Mouse (Mus musculus) liver, adult 2 months (tissue): Measurements from ENCODE around the gene C8g. TPM values are rescaled to one million over a fixed set of nuclear protein-coding genes. Genes with fewer than 3 reads are reported as not detected.
A peak's percentile ranks its signal among the peaks of the same experiment; 100 is the strongest.

Experiments used
- DNase-seq: peaks from one replicate; pipeline ENCODE4 v3.0.0-alpha.2; 2011; ENCODE audit warnings: low read depth, low spot score; ENCODE audit errors: extremely low read depth
- H3K27ac ChIP-seq: fragments of 200-500 bp; replicated peaks from 2 replicates; pipeline ENCODE4 v1.5.1; 2012; ENCODE audit warnings: low read depth, mild to moderate bottlenecking, control low read depth, inconsistent platforms, low read length; ENCODE audit not compliant: insufficient read depth
- H3K27me3 ChIP-seq: fragments of 200-500 bp; 2 replicates; pipeline ENCODE4 v1.6.1; 2012; ENCODE audit warnings: mild to moderate bottlenecking, moderate library complexity, low read length, inconsistent platforms; ENCODE audit not compliant: control insufficient read depth, insufficient read depth
- H3K36me3 ChIP-seq: fragments of 200-500 bp; 2 replicates; pipeline ENCODE4 v1.6.1; 2012; ENCODE audit warnings: low read length, inconsistent platforms; ENCODE audit not compliant: control insufficient read depth, insufficient read depth
- H3K4me1 ChIP-seq: fragments of 200-500 bp; 2 replicates; pipeline ENCODE4 v1.6.1; 2011; ENCODE audit warnings: low read length; ENCODE audit not compliant: control insufficient read depth, insufficient read depth
- H3K4me3 ChIP-seq: fragments of 200-500 bp; 2 replicates; pipeline ENCODE4 v1.5.1; 2011; ENCODE audit warnings: low read depth, mild to moderate bottlenecking, control low read depth, low read length, moderate library complexity; ENCODE audit not compliant: insufficient read depth
- H3K79me2 ChIP-seq: fragments of 200-500 bp; 2 replicates; pipeline ENCODE4 v1.6.1; 2012; ENCODE audit warnings: inconsistent platforms, mild to moderate bottlenecking, low read length, moderate library complexity; ENCODE audit not compliant: control insufficient read depth, insufficient read depth
- H3K9ac ChIP-seq: fragments of 200-500 bp; 2 replicates; pipeline ENCODE4 v1.6.1; 2012; ENCODE audit warnings: low read depth, mild to moderate bottlenecking, control low read depth, inconsistent platforms, low read length
- CTCF ChIP-seq: fragments of 200-500 bp; IDR thresholded peaks from 2 replicates; pipeline ENCODE4 v1.5.1; 2011; ENCODE audit warnings: low read depth, low read length, control low read depth
- POLR2A ChIP-seq: fragments of 200-500 bp; IDR thresholded peaks from 2 replicates; pipeline ENCODE4 v1.6.1; 2011; ENCODE audit warnings: low read length, control low read depth; ENCODE audit not compliant: insufficient read depth; ENCODE audit errors: extremely low read depth
- WGBS: fragments of 180-500 bp; shearing (Covaris S2); methylation state at CpG from one replicate; pipeline ENCODE4 v1.1.7; 2018; 5-methylcytosine and 5-hydroxymethylcytosine counted together
- polyA plus RNA-seq: library from polyadenylated mRNA; depleted of rRNA; stranded (reverse); fragments of >200 nt; gene quantifications from 2 replicates; pipeline ENCODE4 v1.2.3, GENCODE M21; 2012
- total RNA-seq: library from RNA; depleted of rRNA; stranded (reverse); fragments of >200 nt; gene quantifications from 2 replicates; pipeline ENCODE4 v1.2.3, GENCODE M21; 2014

C8g gene
- total and polyA plus RNA-seq, 2 experiments = 721 to 939 TPM

- TF ChIP-seq CTCF (peak; percentile 53), POLR2A (no peak)
- H3K27me3 ChIP-seq = no peaks in the 10 kb centered on the region
- H3K4me1 ChIP-seq = peaks cover 12% of the 10 kb centered on the region
- H3K9ac ChIP-seq = no peak overlapping the region
- H3K4me3 ChIP-seq = no peak overlapping the region
- 51% methylated on average over 4 of the region's 4 CpGs for WGBS
- H3K27ac ChIP-seq = no peak overlapping the region
- DNase-seq = peak; percentile 59
- no peaks in the 10 kb centered on the region for H3K36me3 ChIP-seq
- H3K79me2 ChIP-seq = peaks cover 7% of the 10 kb centered on the region
These were observed 5.1 kb downstream of the C8g start for GRCm38 (mm10) chr2:25496462-25496861.

DNA sequence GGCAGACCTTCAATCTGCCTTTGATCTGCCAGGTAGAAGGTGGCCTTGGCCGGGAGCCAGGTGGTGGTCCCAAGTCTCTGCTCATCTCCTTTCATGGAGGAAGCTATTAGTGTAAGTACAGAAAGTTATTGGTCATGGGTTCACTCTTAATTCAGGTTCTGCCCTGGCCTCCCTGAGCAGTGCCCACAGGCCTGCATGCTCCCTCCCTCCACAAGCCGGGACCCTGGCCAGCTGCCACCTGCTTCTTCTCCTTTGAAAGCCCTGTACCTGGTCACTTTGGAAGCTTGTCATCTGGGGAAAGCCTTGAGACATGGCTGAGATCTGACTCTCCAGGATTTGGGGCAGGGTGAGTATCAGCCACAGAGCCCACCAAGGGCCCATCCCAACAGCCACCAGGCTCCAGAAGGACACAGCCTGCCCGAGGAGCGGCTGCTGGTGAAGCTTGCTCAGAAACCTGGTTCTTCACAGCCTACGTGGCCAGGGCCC, 8.0 kb downstream of the C8g start, which contains the start of gene Lcn12:
Gene Lcn12 (minus strand): TSS at position 436 of the 486 bp plus-strand sequence.
- H3K27ac ChIP-seq = no peak within 1 kb of the TSS
- no peak within 1 kb of the TSS for H3K9ac ChIP-seq
- peaks cover 3% of the 10 kb centered on the region; the same call in 1 of the 2 replicates for H3K4me1 ChIP-seq
- H3K27me3 ChIP-seq = no peaks in the 10 kb centered on the region
- no peak within 1 kb of the TSS for H3K4me3 ChIP-seq
- WGBS = 74% methylated on average over 5 of the region's 5 CpGs
- no peaks in the 10 kb centered on the region for H3K36me3 ChIP-seq
- no peaks in the 10 kb centered on the region for H3K79me2 ChIP-seq
- TF ChIP-seq CTCF (no peak), POLR2A (no peak)
- no peak for DNase-seq

- WGBS = 76% methylated on average over 5 of the region's 5 CpGs
- Histone ChIP-seq H3K27me3 (no peaks in the 10 kb centered on the region), H3K79me2 (no peaks in the 10 kb centered on the region), H3K9ac (no peak overlapping the region), H3K27ac (no peak overlapping the region), H3K36me3 (no peaks in the 10 kb centered on the region), H3K4me1 (no peaks in the 10 kb centered on the region), H3K4me3 (no peak overlapping the region)
- no peak for DNase-seq
- TF ChIP-seq CTCF (no peak), POLR2A (no peak)
These were observed 8.5 kb downstream of the C8g start for GRCm38 (mm10) chr2:25492988-25493387.

- WGBS = 65% methylated on average over 7 of the region's 7 CpGs
- Histone ChIP-seq H3K9ac (no peak overlapping the region), H3K4me1 (peaks cover 6% of the 10 kb centered on the region), H3K79me2 (no peaks in the 10 kb centered on the region), H3K27ac (no peak overlapping the region), H3K27me3 (no peaks in the 10 kb centered on the region), H3K36me3 (no peaks in the 10 kb centered on the region), H3K4me3 (no peak overlapping the region)
- TF ChIP-seq POLR2A (no peak), CTCF (no peak)
- DNase-seq = no peak
These were observed 12.8 kb downstream of the C8g start for GRCm38 (mm10) chr2:25488671-25489068.

DNA sequence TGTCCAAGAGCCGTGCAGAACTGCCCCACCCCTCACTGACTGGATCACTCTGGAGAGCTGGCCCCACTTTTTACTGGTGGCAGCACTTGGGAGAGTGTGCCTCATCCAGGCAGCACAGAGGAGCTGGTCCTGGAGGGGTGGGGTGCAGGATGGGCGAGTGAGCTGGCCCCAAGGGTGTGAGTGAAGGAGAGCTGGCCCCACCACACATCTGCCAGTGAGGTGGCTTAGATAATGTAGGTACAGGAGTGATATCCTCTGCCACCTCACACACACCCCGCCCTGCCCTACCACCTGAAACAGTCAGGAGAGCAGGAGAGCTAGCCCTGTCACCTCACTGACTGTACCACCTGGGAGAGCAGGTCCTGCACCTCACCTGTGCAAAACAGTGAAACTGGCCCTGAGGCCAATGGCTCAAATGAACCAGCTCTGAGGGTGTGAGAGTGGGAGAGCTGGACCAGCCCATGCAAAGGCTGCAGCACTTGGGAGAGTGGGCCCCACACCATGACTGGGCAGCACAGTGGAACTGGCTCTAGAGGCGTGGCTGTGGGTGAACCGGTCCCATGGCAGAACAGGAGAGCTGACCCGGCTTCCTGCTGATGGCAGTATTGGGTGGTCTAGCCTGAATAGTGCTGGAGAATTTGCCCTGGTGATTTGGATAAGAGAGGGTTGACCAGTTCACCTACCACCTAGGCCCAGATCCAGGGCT, 13.4 kb downstream of the C8g start:
- 86% methylated on average over 6 of the region's 6 CpGs for WGBS
- Histone ChIP-seq H3K79me2 (no peaks in the 10 kb centered on the region), H3K27me3 (no peaks in the 10 kb centered on the region), H3K4me3 (no peak overlapping the region), H3K27ac (no peak overlapping the region), H3K9ac (no peak overlapping the region), H3K4me1 (peaks cover 6% of the 10 kb centered on the region), H3K36me3 (no peaks in the 10 kb centered on the region)
- TF ChIP-seq CTCF (no peak), POLR2A (no peak)
- no peak for DNase-seq
